Mouse (Mus musculus) kidney, adult 2 months (tissue): ENCODE results near the gene Emc8.

Experiments used
- CTCF ChIP-seq: fragments of 200-500 bp; conservative IDR thresholded peaks from 2 replicates; pipeline ENCODE4 v1.5.1; 2011; ENCODE audit warnings: low read depth, mild to moderate bottlenecking, control low read depth, low read length, moderate library complexity, mixed read lengths; ENCODE audit not compliant: insufficient read depth, insufficient read length
- POLR2A ChIP-seq: fragments of 200-500 bp; IDR thresholded peaks from one replicate; pipeline ENCODE4 v1.6.1; 2011; ENCODE audit warnings: low read depth, low read length, control low read depth

DNA sequence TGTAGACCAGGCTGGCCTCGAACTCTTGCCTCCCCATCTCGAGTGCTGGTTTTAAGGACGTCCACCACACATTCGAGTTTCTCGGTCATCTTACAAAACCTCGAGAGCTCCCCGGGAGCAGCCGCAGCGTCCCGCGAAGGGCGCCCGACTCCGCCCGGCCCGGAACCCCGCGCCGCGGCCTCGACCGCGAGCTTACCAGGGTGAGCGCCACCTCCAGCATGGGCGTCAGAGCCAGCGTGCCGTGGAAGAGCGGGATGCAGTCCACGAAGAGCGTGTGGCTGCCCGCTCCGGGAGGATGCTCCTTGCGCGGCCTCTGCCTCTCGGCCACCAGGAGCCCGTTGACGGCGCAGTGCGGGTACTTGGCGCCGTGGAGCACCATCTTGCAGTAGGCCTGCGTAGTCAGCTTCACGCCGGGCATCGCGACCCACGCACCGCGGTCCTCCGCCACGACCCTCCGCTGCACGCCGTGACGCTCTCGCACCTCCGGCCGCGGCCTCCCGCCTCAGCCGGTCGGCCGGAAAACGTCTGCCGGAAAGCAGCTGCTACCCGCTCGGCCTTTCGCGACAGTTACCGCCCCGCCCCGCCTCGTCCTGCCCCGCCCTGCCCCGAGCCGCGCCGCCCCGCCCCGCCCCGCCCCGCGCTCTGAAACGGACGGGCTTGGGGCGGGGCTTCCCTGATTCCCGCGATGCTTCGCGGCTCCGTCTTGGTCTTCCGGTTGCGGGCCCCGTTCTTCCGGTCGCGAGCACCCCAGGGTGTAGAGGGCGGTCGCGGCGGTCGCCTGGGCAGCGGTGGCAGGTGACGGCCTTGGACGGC is 606 bp downstream of the Emc8 start, which contains the start of the genes Gm27021 and Cox4i1:
- TF ChIP-seq CTCF = no peak
- peak; percentile 76 for TF ChIP-seq POLR2A
